Mouse (Mus musculus) retina, embryonic 14.5 days (tissue): ENCODE results near the gene Vmn1r52.
"Not testable (repeated sequence)": the region's sequence is repeated elsewhere in the genome, so short reads cannot be mapped to it uniquely, and the experiment has no call there.

Experiments used
- DNase-seq: peaks from one replicate; pipeline ENCODE4 v3.0.0-alpha.2; 2015; ENCODE audit warnings: low spot score

Vmn1r52 gene

DNA sequence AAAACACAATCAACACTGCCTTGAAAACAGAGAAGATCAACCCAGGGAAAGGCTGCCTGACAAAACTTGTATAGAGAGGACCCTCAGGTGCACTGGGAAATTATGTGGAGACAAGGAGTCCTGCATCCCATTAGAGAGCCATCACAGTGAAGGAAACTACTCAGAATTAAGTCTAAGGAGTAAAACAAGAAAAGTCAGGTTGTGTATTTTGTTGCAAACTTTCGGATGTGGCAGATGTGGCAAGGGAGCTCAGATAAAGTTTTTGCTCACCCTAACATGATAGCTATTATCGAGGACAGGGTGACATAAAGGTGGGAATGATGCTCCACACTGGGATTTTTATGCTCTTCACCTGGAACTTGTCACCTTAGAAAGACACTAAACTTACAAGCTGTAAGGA, at the start of gene Vmn1r52:
Gene Vmn1r52, plus strand, starts transcription at position 301 of the 400 bp plus-strand sequence.
- no peak for DNase-seq

DNA sequence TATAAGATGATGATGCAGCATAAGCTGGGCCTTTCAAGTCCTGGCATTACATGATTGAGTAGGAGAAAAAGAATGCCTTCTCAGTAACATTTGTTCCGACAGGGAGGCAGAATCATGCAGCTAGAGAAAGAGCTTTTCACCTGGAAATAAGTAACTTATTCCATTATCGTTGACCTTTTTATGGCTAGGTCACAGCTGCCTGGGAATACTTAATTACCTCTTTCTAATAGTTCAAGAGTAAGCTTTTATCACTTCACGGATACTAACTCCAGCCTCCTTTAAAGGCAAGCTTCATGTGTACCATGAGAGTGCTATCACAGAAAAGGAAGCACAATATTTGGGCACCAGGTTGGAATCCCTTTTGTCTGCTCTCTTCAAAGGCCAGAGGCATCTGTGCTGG, 14.5 kb upstream of the Vmn1r52 start:
- DNase-seq, result no peak

DNA sequence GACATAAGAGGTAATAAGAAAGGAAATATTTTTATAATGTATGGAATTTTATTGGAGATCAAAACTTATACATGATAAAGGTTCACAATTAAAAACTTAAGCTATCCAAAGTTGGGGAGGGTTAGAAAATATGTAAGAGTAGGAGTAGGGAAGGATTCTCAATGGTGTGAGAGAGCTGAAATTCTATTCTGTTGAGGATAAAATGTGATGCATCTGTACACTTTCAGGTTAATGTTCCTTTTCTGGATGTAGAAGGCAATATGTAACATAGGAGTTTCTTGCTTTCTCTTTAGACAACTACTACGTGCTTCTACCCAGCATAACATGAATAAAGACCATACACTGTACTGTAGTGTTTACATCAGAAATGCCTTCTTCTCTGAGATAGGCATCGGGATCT, 27.9 kb downstream of the Vmn1r52 start, which contains the start of gene V1ra8:
Gene V1ra8, plus strand, starts transcription at position 301 of the 400 bp plus-strand sequence.
- DNase-seq, result not testable (repeated sequence)

DNA sequence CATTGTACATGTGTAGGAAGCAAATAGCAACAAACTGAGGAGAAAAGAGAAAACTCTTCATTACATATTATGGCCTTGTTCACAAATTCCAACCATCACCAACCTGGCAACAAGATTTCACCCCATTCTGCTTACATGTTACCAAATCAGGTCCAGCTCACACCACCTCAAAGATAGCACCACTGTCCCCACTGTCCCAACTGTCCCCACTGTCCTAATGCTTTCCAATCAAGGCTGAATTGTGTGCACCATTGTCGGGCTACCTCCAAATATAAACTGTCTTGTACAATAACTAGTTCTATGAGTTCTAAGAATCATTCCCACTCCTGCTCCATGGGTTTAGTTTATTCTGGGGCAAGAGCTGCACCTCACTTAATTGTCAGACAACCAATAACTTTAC, 49.7 kb downstream of the Vmn1r52 start, which contains the start of gene Vmn1r53:
Gene Vmn1r53, minus strand, starts transcription at position 101 of the 400 bp plus-strand sequence.
- no peak for DNase-seq
